Mouse (Mus musculus) 3T3-L1 (cell line): ENCODE data around the gene Evpl.
"Not testable (repeated sequence)": the region's sequence is repeated elsewhere in the genome, so short reads cannot be mapped to it uniquely, and the experiment has no call there.

ENCODE experiments used
- DNase-seq: peaks from one replicate; pipeline ENCODE4 v3.0.0-alpha.2; 2015; ENCODE audit warnings: low read depth, low spot score

The Evpl gene

DNA sequence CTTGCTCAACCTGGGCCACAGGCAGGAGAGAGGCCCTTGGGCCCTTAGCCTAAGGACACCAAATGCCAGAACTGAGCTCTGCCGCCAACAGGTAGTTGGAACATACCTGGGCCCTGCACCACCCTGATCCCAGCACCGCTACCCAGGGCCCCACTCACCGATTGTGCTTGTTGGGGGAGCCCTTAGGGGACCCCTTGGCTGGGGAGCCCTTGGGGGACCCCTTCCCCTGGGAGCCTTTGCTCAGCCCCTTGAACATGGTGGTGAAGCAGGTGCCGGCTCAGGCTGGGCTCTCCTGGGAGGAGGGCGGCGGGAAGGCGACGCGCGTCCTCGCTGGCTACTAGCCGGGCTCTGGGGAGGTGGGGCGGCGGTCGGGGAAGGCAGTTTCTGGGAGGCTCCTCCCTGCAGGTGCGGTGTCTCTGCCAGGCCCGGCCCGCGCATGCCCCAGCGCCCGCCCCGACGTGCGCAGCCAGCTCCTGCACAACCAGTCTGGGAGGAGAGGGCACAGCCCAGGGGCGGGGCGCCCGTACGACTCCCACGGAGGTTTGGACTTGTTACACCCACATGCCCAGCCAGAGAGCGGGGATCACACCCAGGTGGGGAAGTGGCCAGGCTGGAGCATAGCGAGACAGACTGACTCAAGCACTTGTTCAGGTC, at the start of gene Evpl:
Gene Evpl (minus strand): TSS at position 336 of the 654 bp plus-strand sequence.
- DNase-seq, result no peak

DNA sequence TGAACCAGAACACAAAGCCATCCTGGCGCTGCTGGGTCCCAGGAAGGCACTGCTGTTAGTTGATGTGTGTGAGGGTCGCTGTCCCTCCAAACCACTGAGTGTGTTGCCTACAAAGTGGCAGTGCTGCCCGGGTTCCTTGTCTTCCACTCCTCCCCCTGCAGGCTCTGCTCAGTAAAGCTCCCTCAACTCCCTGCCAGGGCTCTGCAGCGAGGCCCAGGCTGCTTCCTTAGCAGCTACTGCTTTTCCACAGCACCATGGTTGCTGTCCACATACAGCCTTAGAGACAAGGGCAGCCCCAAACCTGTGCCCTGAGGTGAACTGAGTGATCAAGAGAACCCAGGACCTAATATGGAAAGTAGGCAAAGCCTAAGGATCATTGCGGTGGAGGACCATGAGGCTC, 49.5 kb upstream of the Evpl start:
- DNase-seq, result peak; percentile 21

- no peak for DNase-seq
Observed at GRCm38 (mm10) chr11:116285770-116286191, 47.9 kb upstream of the Evpl start.

DNA sequence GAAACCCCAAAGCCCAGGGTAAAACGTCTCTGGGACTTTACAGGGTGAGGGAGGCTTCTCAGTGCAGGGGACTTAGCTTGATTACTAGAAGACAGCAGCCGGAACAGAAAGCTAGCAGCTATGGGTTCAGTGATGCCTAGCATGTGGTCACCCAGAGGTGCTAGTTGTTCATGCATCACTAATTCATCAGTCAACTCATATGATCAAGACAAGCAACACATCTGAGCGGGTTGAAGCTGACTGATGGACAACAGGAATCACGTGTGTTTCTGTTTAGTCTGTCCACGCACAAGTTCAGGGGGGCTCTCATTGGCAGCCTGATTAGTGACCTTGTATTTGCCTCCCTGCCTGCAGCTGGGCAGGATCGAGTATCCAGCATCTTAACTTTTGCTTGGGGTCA, 46.1 kb upstream of the Evpl start:
- no peak for DNase-seq

GRCm38 (mm10) chr11:116282912-116283521, 45.1 kb upstream of the Evpl start:
- no peak for DNase-seq

GRCm38 (mm10) chr11:116282089-116282488, 44.2 kb upstream of the Evpl start:
- DNase-seq, result no peak

- DNase-seq, result no peak
Observed at GRCm38 (mm10) chr11:116281671-116282070, 43.8 kb upstream of the Evpl start.

- no peak for DNase-seq
Observed at GRCm38 (mm10) chr11:116280751-116281663, 43.1 kb upstream of the Evpl start, which contains the start of gene Galr2. TSS of gene Galr2 (plus strand) at chr11:116280939.

GRCm38 (mm10) chr11:116277184-116277583, 39.3 kb upstream of the Evpl start:
- DNase-seq, result not testable (repeated sequence)

DNA sequence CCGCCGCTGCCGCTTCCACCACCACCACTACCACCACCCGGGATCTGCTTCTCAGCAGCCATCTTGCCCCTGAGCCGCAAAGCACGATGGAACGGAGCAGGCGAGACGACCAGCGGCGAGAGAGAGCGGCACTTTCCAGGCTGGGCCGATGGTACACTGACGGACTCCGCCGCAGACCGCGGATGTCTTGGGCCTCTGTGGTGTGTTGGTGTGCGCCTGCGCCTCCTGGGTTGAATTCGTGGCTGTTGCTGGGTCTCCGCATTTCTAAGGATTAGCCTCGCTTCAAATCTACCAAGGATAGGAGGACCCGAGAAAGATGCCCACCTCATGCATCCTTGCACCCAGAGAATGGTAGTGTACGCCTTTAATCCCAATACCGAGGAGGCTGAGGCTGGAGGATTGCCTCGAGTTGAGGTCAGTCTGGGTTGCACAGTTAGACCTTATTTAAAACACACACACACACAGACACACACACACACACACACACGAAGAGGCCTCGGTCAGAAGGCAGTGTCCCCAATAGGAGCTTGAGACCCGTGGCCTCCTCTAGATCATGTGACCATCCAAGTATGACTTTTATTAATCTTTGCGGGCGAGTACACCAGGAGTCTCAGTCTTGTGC, 36.3 kb upstream of the Evpl start, which contains the start of gene Srp68:
Gene Srp68 (minus strand): TSS at position 173 of the 622 bp plus-strand sequence.
- DNase-seq, result peak; percentile 93

DNA sequence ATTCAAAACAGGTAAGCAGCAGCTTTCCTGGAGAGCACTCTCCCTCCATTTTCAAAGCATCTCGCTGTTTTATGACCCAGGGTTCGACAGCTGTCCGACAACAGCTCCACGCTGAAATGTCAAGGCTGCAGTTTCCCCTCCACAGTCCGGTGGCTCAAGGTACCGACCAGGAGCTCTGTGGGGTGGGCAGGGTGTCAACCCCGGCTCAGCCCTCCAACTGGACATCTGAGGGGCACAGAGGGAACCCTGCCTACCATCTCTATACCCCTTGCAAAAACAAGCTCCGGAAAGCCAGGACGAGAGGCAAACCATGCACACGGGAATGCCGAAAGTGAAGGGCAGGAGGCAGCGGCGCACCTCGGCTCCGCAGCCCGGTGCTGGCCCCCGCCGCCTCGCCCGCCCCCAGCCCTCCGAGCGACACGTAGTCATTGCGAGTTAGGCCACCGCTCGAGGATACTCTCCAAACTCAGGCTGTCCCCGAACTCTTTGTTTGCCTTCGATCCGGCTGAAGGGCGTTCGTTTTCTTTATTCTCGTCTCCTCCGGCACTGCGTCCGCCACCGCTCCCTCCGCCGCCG, 35.7 kb upstream of the Evpl start:
- DNase-seq, result peak; percentile 18

GRCm38 (mm10) chr11:116272589-116273468, 35.0 kb upstream of the Evpl start:
- peak; percentile 48 for DNase-seq

- DNase-seq, result no peak
Observed at GRCm38 (mm10) chr11:116269560-116269959, 31.7 kb upstream of the Evpl start.

GRCm38 (mm10) chr11:116268313-116268712, 30.4 kb upstream of the Evpl start:
- DNase-seq, result no peak

DNA sequence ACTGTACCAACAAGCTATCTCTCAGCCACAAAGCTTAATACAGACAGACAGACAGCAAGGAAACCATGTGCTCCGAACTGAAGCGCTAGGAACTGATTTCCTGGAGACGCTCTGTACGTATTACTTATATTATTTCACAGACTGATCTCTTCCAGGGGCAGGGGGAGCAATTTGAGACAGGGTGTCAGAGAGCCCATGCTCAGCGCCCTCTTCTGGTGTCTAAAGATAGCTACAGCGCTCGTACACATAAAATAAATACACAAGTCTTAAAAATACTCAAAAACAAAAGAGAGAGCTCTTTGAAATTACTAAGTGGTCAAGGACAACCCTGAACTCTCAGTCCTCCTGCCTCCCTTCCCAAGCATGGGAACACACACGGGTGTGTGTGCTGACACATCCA, 29.8 kb upstream of the Evpl start:
- peak; percentile 40 for DNase-seq

DNA sequence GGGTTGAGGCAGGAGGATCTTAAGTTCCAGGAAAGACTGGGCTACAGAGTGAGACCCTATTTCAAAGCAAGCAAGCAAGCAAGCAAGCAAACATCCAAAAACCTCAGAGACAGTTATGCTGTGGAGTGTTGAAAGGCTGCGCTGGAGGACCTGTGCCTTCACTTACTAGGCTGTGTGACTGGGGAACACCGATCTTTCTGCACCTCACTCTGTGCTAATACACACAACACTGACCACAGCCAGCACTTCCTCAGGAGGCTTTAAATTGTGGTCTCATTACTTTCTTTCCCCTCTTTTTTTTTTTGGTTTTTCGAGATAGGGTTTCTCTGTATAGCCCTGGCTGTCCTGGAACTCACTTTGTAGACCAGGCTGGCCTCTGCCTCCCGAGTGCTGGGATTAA, 28.0 kb upstream of the Evpl start:
- no peak for DNase-seq

- DNase-seq, result no peak
Observed at GRCm38 (mm10) chr11:116265352-116265751, 27.5 kb upstream of the Evpl start.

DNA sequence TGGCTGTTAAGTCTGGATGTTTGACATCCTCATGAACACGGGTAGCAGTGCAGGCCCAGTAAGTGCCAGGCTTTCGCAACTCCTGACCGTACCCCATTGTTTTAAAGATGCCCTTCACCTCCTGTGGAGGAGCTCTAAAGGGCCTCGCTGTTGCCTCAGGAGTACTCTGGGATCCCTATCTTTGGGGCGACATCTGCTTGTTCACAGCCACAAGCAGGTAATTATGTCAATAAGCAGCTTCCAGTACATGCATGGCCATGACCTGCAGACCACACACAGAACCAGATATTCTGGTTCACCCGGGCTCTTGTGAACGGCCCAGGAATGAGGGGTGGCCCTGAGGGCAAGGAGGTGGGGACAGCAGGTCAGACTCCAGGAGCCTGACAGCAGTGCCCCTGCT, 22.4 kb upstream of the Evpl start:
- no peak for DNase-seq

- DNase-seq, result no peak
Observed at GRCm38 (mm10) chr11:116259461-116259860, 21.6 kb upstream of the Evpl start.

GRCm38 (mm10) chr11:116255982-116256675, 18.3 kb upstream of the Evpl start:
- DNase-seq, result peak; percentile 82
